Mouse (Mus musculus): ENCODE measurements at regions not wholly inside any gene's neighbourhood (a gene's known extent, or its start where the extent isn't known, plus 50 kb on each side); places are given as distances from the start of the nearest gene placed in this dataset.

DNA sequence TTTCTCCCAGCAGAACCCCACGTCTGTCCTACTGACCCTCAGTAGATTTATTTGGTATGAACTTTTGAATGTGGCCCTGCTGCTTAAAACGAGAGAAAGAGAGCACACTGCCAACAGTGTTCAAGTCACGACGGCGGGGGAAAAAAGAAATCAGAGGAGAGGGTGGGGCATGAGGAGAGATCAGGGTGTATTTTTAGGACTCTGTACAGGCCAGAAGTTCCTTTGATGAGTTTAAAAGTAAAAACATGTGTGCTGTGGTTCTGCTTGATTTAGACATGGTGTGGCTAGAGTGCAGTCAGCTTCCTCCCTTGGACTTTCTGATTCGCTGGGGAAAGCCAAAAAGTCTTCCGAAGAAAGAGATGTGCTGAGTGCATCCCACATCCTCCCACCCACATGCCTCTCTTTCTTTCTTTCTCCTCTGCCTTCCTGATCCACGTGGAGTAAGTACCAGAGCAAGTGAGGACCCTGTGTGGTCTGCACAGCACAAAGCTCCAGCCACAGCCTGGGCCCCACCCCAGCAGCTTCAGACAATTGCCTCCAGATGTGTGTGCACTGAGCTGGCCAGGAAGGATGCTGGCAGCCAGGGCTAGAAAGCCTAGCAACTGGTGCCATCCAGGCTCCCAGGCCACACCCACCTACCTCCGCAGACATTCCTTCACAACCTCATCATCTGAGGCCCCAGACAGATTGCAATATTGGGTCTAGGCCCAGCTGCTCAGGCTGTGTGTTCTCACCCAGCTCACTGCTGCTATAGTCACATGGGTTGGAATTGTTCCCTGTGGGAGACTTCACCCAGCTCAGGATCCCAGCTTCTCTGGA lies 78.5 kb upstream of the Cdh5 start:
- no peak for DNase-seq (ENCODE audit: low spot score in 2 of 2)

DNA sequence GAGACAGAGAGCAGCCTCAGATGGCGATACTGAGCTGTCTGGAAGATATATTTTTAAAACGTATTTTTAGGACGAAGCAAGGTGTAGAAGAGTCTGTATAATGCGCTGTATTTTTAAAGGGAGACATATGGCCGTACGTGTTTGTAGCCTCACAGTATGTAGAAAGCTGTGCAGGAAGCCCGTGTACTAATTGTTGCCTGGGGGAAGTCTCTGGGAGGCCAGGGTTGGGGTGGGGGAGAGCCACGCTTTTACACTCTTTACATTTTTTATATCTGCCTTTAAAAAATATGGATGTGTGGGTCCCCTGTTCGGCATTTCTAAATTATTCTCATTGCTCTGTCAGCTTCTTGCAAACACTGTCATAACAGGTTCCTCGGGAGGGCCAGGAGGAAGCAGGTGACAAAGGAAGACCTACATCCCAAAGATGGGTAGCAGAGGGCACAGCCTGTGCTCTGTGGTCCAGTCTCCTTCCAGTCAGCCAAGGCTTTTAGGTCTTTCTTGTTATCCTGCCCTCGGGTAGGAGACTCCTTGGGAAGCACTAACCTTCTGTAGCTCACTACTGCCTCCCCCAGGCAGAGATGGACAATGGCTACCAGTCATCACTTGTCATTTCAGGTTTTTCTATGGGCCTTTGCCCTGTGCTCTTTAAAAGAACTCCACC lies 74.1 kb upstream of the Cdh5 start:
- DNase-seq (ENCODE audit: low spot score in 2 of 2): no peak

DNA sequence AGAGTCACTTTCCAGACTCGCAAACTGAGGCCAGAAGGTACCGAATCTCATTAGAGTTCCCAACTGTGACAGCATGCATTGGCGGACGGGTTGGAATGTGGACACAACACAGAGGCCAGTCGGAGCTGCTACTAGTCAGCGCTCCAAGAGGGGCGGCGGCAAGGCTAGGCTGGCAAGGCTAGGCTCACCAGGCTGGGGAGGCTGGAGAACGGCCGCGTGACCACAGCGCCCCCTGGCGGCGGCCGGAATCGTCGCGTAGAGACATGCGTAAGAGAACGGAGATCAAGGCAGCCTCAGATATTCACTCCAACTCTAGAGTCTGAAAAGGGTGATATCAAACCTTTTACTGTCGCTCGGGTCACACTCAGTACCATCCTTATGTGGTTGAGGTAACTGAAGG lies 72.8 kb upstream of the Cdh5 start:
- DNase-seq (ENCODE audit: low spot score in 2 of 2): peak; percentile 82 to 84

DNA sequence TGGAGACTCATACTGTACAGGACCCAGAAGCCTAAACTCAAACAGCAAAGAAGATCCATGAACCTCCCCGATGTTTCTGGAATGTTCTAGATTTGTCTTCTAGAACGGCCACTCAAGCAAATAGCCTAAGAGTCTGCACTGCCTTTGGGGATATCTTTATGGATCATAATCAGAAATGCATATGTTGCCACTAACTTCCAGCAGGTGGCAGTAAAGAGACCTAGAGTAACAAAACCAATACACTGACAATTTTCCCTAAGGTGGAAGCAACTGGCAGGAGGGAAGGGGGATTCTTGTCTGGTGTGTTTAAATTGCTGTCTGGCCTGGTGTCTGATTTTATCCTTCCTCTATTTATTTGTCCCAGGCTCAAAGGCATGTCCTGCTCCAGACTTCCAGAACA lies 69.2 kb upstream of the Cdh5 start:
- DNase-seq (ENCODE audit: low spot score in 2 of 2): no peak

DNA sequence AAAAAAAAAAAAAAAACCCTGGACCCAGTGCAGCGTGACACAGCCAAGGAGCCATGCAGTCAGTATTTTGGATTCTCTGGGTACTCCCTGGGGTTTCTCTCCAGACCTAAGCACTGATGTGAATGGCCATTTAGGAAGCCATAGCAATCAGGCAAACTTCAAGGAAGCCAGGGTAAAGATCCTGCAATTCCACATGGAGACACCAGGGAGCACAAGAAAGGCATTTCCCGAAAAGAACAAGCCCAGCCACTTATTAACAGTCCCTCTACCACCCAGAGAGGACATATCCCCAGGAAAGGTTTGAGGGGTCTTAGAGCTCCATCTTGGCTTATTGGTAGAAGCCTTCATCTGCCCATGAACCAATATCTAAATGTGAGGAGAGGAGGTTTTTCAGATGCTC lies 68.3 kb upstream of the Cdh5 start:
- DNase-seq (ENCODE audit: low spot score in 2 of 2): no peak

DNA sequence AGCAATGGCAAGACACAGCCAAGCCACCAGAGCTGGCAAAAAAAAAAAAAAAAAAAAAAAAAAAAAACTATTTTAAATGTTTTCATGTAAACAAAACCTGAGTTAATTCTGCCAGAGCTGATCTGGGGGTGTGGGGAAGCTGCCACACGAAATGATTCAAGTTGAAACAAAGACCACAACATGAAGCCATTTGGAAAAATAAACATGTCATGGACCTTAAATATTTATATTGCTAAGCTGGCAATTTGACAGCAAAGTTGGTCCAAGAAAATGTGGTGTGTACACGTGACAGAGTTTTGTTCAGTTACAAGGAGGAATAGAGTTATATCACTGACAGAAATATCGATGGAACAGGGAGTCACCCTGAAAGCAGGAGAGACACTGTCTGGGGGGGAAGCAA lies 67.1 kb upstream of the Cdh5 start:
- no peak for DNase-seq (ENCODE audit: low spot score in 2 of 2)

DNA sequence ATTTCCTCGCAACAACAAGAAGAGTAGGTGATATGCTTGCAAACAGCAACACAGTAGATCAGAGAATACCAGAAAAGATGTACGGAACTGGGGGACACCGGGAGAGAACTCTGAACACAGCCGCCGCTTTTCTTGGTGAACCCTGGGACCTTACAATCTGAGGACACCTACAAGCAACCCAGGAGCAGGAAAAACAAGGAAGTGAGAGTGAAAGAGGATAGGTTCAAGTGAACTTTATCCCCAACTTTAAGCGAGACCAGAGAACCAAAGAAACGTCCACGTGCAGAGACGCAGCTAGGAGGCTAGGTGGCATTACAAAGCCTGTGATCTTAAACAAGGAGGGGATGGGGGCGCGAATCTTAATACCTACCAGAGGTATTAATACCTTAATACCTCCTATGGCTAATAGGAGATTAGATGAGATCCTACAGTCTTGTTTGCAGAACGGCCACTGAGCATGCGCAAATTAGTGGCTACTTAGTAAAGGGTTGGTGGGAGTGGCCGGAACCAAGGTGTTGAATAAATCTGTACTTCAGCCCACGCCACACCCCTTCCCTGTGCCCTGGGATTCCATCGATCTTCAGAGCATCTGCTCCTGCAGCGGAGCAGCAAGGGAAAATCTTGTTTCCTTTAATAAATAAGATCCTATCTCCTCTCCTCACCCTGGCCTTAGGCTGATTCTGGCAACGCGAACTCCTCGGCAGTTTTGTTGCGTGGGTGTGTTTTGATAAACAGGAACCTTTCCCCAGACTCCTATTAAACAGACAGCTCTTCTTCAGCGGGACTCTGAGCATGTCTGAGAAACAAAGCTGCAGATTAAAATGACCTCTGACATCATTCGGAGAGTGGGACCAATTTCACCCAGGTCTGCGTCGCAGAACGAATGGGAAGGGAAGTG lies 64.6 kb upstream of the Cdh5 start:
- no peak for DNase-seq (ENCODE audit: low spot score in 2 of 2)

DNA sequence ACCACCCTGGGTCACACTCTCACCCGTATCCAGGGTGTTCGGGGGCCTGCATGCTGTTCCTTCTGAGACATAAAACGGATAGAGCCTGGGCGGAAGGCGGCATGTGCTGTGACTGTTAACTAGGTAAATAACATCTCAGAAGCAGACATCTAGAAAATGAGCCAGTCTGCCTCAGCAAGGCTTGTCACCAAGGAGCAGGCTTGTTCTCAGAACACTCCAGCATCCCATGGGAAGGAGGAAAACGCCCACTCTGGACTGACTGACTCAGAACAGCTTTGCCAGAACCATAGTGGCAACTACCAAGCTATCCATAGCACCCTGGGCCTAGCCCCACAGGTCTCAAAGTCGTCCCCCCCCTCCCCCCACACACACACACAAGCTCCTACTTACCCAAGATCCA lies 63.8 kb upstream of the Cdh5 start:
- DNase-seq (ENCODE audit: low spot score in 2 of 2): no peak

DNA sequence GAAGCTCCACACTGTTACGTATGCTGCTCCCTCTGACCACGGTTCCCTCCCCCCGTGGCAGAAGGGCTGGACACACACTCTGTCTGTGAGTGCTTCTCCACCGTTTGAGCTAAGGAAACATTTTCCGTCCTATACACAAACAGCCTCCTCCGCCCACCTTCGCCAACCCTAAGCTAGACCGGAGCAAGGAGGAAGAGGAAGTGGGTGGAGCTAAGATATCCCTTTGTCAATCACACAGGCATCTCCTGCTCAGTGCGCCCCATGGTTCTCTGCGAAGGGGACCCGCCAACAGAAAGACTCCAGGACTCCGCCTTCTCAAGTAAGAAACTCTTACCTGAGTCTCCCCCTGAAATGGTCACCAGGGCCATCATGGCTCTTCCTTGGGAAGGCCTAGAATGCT lies 61.9 kb upstream of the Cdh5 start:
- no peak for DNase-seq (ENCODE audit: low spot score in 2 of 2)

DNA sequence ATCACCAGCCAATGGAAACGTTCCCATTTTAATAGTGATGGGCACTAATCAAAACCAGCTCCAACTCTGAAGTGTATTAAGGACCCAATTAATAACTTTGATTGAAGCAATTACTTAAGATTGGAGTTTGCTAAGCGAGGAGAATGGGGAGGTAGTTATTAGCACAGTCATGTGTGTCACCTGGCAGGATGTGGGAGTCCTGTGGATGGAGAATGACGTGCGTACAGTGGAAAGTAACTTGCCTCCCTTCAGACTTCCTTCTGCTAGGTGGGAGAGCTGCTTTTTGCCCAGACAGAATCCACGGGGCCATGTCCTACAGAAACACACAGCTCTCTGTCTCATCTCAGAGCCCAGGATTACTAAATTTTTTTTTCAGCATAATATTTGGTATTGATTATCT lies 59.9 kb upstream of the Cdh5 start:
- DNase-seq (ENCODE audit: low spot score in 2 of 2): no peak

DNA sequence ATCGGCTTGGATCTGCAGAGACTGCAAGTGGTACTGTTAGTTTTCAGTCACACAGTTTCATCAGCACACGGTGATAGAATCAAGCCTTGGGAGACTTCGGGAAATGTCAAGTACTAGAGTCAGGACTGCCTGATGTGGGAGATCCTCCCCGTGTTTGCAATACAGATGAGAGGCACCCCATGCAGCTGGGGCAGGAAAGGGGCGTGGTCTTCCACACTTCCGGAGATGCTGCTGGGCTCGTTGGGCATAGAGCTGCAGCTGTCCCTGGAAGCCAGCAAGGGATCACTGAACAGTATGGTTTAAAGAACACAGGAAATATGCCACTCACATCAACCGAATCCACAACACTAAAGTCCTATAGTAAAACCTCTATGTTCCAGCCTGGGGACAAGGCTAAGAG lies 59.0 kb upstream of the Cdh5 start:
- DNase-seq (ENCODE audit: low spot score in 2 of 2): no peak

DNA sequence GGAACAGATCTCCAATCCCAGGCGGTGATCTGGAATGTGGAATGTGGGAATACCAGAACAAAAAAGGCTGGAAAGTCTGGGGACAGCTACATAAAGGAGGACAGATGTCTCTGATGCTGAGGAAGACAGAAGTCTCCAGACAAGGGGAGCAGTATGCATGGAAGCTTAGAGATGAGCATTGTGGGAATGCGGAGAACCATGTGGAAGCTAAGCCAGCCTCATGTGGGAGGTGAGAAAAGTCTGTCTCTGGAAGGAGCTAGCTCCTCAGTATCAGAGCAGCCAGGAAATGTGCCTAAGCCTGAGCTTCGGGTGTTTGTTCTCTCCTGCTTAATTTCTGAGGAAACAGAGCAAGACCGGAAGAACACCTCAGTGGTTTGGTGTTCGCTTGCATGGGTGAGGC lies 53.4 kb upstream of the Cdh5 start:
- no peak for DNase-seq (ENCODE audit: low spot score in 2 of 2)

DNA sequence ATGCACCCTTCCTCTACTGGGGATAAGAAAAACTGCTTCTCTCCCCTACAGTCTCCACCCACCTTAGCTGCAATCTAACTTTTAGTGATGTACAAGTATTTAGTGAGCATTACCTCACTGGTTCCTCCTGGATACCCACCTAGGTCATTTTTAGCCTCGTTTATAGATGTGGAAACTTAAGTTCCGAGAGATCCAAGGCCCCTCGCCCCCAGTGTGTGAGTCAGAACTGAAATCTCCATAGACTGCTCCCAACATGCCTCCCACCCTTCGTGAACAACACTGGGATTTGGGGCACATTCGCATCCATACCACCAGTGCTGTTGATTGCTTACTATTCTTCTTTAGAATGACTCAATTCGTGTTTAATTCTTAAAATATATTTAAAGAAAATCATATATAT lies 52.2 kb upstream of the Cdh5 start:
- no peak for DNase-seq (ENCODE audit: low spot score in 2 of 2)

DNA sequence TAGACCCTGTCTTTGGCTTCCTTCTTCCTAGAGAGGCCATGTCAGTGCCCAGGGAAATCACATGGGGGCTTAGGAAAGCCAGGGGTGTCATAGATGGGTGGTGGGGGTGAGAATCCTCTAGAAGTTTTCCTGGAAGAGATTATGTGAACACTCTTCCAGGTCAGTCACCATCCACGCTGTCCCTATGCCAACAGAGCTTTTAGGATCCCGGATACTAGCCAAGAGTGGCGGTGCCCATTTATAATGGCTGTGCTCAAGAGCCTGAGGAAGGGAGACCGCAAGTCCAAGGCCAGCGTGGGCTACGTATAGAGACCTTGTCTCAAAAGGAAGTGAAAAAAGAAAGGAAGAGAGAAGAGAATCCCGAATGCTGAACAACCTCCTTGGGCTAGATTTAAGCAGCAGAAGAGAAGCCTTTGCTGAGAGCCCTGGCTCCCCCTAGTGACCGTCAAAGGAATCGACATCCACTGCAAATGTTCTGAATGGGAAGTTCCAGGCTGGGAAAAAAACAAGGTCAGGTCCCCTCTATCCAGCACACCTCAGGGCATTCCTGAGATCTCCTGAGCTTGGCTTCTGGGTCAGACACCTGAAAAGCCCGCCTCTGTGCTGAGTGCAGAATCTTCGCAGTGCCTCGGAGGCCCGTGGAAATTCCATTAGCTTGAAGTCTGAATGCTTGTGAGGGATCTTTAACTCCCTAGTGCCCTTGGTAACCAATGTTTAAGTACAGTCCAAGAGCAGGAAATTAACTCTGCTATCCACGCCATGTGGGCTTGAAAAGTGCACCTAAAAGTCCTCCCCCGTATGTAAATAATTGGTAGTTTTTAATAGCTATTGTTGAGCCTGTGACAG lies 50.5 kb upstream of the Cdh5 start:
- DNase-seq (ENCODE audit: low spot score in 2 of 2): peak; percentile 30 to 46

DNA sequence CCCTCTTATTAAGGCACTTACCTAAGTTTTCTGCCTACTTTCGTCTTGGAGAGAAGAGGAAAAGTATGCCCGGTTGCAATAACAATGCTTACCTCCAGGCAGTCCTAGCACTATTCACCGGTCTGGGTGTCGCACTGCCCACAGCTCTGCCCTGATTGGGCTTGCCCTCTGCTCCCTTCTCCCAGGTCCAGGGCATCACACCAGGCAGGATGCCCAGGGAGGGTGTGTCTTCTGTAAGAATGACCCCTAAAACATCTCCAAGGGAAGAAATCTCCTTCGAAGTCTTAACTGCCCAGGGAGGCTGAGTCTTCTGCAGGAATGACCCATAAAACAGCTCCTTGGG lies 49.9 kb upstream of the Cdh5 start:
- DNase-seq (ENCODE audit: low spot score in 2 of 2): no peak

Data from adrenal gland, adult 18-20 months (tissue).